ENCODE assay signal across 23 mouse cellular contexts in the genomic region with DNA sequence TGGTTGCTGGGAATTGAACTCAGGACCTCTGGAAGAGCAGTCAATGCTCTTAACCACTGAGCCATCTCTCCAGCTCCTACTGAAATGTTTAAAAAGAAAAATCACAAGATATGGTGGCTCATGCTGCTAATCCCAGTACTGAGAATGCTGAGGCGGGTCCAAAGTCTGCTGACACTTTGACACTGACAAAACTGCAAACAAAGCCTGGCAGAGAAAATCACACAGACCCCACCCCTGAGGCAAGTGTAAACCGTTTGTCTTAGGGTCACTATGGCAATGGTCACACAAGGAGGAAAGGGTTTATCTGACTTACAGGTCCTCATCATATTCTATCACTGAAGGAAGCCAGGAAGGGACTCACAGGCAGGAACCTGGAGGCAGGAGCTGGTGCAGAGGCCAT.
"Had no signal": no experiment of that assay in that cellular context is flagged by ENCODE, and none has a peak within 500 bp of the region (broad histone marks: within the 10 kb centered on the region; RNA-seq: fewer than 3 reads in every experiment).

No protein-coding gene starts in this region.

- H3K4me3 ChIP-seq: gastrocnemius, adult 2 months; heart, embryonic 10.5 days; heart, embryonic 12.5 days; hindbrain, embryonic 13.5 days; hindbrain, embryonic 15.5 days; kidney, embryonic 15.5 days; limb, embryonic 13.5 days; limb, embryonic 15.5 days had no signal

- H3K4me2 ChIP-seq: heart, embryonic 12.5 days; hindbrain, embryonic 13.5 days; hindbrain, embryonic 15.5 days; kidney, embryonic 15.5 days; limb, embryonic 13.5 days; limb, embryonic 15.5 days had no signal

- H3K27me3 ChIP-seq: heart, embryonic 12.5 days; hindbrain, embryonic 13.5 days; hindbrain, embryonic 15.5 days; kidney, embryonic 15.5 days; limb, embryonic 13.5 days; limb, embryonic 15.5 days had no signal

- H3K9ac ChIP-seq: heart, embryonic 12.5 days; hindbrain, embryonic 13.5 days; hindbrain, embryonic 15.5 days; kidney, embryonic 15.5 days; limb, embryonic 13.5 days; limb, embryonic 15.5 days; liver, embryonic 14.5 days had no signal

- ATAC-seq: hindbrain, postnatal 0 days had no signal

- H3K27ac ChIP-seq: gastrocnemius, adult 2 months; heart, embryonic 10.5 days; hindbrain, embryonic 13.5 days; hindbrain, embryonic 15.5 days; hindbrain, postnatal 0 days; kidney, embryonic 15.5 days; kidney, postnatal 0 days; limb, embryonic 13.5 days; limb, embryonic 15.5 days; liver, embryonic 14.5 days had no signal

- H3K9me3 ChIP-seq: heart, embryonic 10.5 days; heart, embryonic 12.5 days; hindbrain, embryonic 13.5 days; hindbrain, embryonic 15.5 days; kidney, embryonic 15.5 days; limb, embryonic 13.5 days; limb, embryonic 15.5 days had no signal

- H3K4me1 ChIP-seq: heart, embryonic 10.5 days; heart, embryonic 12.5 days; hindbrain, embryonic 13.5 days; hindbrain, embryonic 15.5 days; kidney, embryonic 15.5 days; limb, embryonic 13.5 days; limb, embryonic 15.5 days had no signal

- DNase-seq: gastrocnemius, adult 2 months; gastrocnemius, postnatal 10 days; gastrocnemius, postnatal 25 days; heart, adult 18-20 months; heart, postnatal 10 days; kidney, adult 11 months; kidney, adult 2 months; kidney, adult 9 months; kidney, postnatal 14 days; kidney, postnatal 36 days; layer of hippocampus, adult 9-11 months; layer of hippocampus, postnatal 36 days; left cerebral cortex, postnatal 4 days had no signal
